Mouse (Mus musculus) hindbrain, embryonic 12.5 days (tissue): ENCODE data around the gene C1qtnf1. TPM values are rescaled to one million over a fixed set of nuclear protein-coding genes. Genes with fewer than 3 reads are reported as not detected.

Experiments
- ATAC-seq: fragments of 200-750 bp; cut with Nextera tagmentation; 2 replicates; pipeline ENCODE4 v1.8.0; 2017; ENCODE audit warnings: moderate TSS enrichment; ENCODE audit not compliant: low FRiP score
- H3K27ac ChIP-seq: fragments of 300-500 bp; sonication (generic); 2 replicates; pipeline ENCODE4 v1.5.1; 2016; ENCODE audit warnings: mild to moderate bottlenecking
- H3K27me3 ChIP-seq: fragments of 300-500 bp; sonication (generic); 2 replicates; pipeline ENCODE4 v1.6.1; 2016; ENCODE audit warnings: mild to moderate bottlenecking
- H3K36me3 ChIP-seq: fragments of 300-500 bp; sonication (generic); 2 replicates; pipeline ENCODE4 v1.6.1; 2016; ENCODE audit warnings: mild to moderate bottlenecking
- H3K4me1 ChIP-seq: fragments of 300-500 bp; sonication (generic); 2 replicates; pipeline ENCODE4 v1.6.1; 2016
- H3K4me2 ChIP-seq: fragments of 300-500 bp; sonication (generic); replicated peaks from 2 replicates; pipeline ENCODE4 v1.6.1; 2016; ENCODE audit warnings: mild to moderate bottlenecking
- H3K4me3 ChIP-seq: fragments of 300-500 bp; sonication (generic); 2 replicates; pipeline ENCODE4 v1.5.1; 2016; ENCODE audit warnings: mild to moderate bottlenecking
- H3K9ac ChIP-seq: fragments of 300-500 bp; sonication (generic); 2 replicates; pipeline ENCODE4 v1.6.1; 2016; ENCODE audit warnings: mild to moderate bottlenecking, moderate library complexity
- H3K9me3 ChIP-seq: fragments of 300-500 bp; sonication (generic); replicated peaks from 2 replicates; pipeline ENCODE4 v1.6.1; 2016; ENCODE audit warnings: mild to moderate bottlenecking
- WGBS: fragments of 180-500 bp; shearing (Covaris S2); methylation state at CpG from one replicate; pipeline ENCODE4 v1.1.7; 2016; 5-methylcytosine and 5-hydroxymethylcytosine counted together
- polyA plus RNA-seq: library from polyadenylated mRNA; unstranded; fragments of >200 nt; fragmentation: Nextera tagmentation; extraction: Ambion mirVana; gene quantifications from 2 replicates; pipeline ENCODE4 v1.2.1, GENCODE M21; 2016

C1qtnf1 gene
- polyA plus RNA-seq, 1 experiment from 2014 or later, result 3.0 TPM

- WGBS, result 88% methylated on average over 2 of the region's 2 CpGs
- no peak for ATAC-seq
- peaks cover 23% of the 10 kb centered on the region for H3K36me3 ChIP-seq
These were observed 24.8 kb upstream of the C1qtnf1 start for GRCm38 (mm10) chr11:118403183-118403582.

GRCm38 (mm10) chr11:118403951-118404899, 23.8 kb upstream of the C1qtnf1 start:
- H3K27me3 ChIP-seq, result no peaks in the 10 kb centered on the region
- no peak overlapping the region for H3K4me2 ChIP-seq
- WGBS, result 78% methylated on average over 6 of the region's 6 CpGs
- no peaks in the 10 kb centered on the region; the same call in 1 of the 2 replicates for H3K4me1 ChIP-seq
- no peak overlapping the region for H3K27ac ChIP-seq
- no peak overlapping the region for H3K4me3 ChIP-seq
- no peaks in the 10 kb centered on the region for H3K9me3 ChIP-seq
- ATAC-seq, result no peak
- peaks cover 33% of the 10 kb centered on the region for H3K36me3 ChIP-seq
- H3K9ac ChIP-seq, result no peak overlapping the region

More at GRCm38 (mm10) chr11:118403183-118403582, 24.8 kb upstream of the C1qtnf1 start:
- Histone ChIP-seq H3K27me3 (no peaks in the 10 kb centered on the region), H3K27ac (no peak overlapping the region), H3K4me1 (no peaks in the 10 kb centered on the region; the same call in 1 of the 2 replicates), H3K9me3 (no peaks in the 10 kb centered on the region), H3K4me2 (no peak overlapping the region), H3K4me3 (no peak overlapping the region), H3K9ac (no peak overlapping the region)

GRCm38 (mm10) chr11:118405311-118405710, 22.7 kb upstream of the C1qtnf1 start:
- Histone ChIP-seq H3K4me2 (no peak overlapping the region), H3K9me3 (no peaks in the 10 kb centered on the region), H3K36me3 (peaks cover 44% of the 10 kb centered on the region), H3K27me3 (no peaks in the 10 kb centered on the region), H3K27ac (no peak overlapping the region), H3K9ac (no peak overlapping the region), H3K4me3 (no peak overlapping the region), H3K4me1 (no peaks in the 10 kb centered on the region; the same call in 1 of the 2 replicates)
- no peak for ATAC-seq
- WGBS, result 98% methylated on average over 8 of the region's 8 CpGs

- ATAC-seq, result no peak
- H3K9me3 ChIP-seq, result no peaks in the 10 kb centered on the region
- 86% methylated on average over 5 of the region's 5 CpGs for WGBS
- no peaks in the 10 kb centered on the region for H3K27me3 ChIP-seq
- H3K27ac ChIP-seq, result no peak overlapping the region
- H3K4me3 ChIP-seq, result no peak overlapping the region
- no peak overlapping the region for H3K9ac ChIP-seq
- no peak overlapping the region for H3K4me2 ChIP-seq
- H3K36me3 ChIP-seq, result peaks cover 54% of the 10 kb centered on the region
- no peaks in the 10 kb centered on the region; the same call in 1 of the 2 replicates for H3K4me1 ChIP-seq
These were observed 21.5 kb upstream of the C1qtnf1 start for GRCm38 (mm10) chr11:118406521-118406920.

GRCm38 (mm10) chr11:118407318-118407910, 20.6 kb upstream of the C1qtnf1 start:
- Histone ChIP-seq H3K4me3 (no peak overlapping the region), H3K9me3 (no peaks in the 10 kb centered on the region), H3K36me3 (peaks cover 58% of the 10 kb centered on the region), H3K9ac (no peak overlapping the region; the same call in 1 of the 2 replicates), H3K4me1 (no peaks in the 10 kb centered on the region), H3K4me2 (no peak overlapping the region), H3K27me3 (no peaks in the 10 kb centered on the region), H3K27ac (no peak overlapping the region)
- WGBS, result 86% methylated on average over 23 of the region's 23 CpGs
- no peak for ATAC-seq

- Histone ChIP-seq H3K9ac (no peak overlapping the region), H3K4me1 (0 out of 2 replicates have a peak, but pooled peaks cover 4% of the 10 kb centered on the region), H3K4me2 (no peak overlapping the region), H3K4me3 (no peak overlapping the region), H3K27me3 (no peaks in the 10 kb centered on the region), H3K36me3 (peaks cover 58% of the 10 kb centered on the region), H3K27ac (no peak overlapping the region), H3K9me3 (no peaks in the 10 kb centered on the region)
- 82% methylated on average over 18 of the region's 18 CpGs for WGBS
- ATAC-seq, result no peak
These were observed 19.8 kb upstream of the C1qtnf1 start for GRCm38 (mm10) chr11:118408051-118408740.

- Histone ChIP-seq H3K9me3 (no peaks in the 10 kb centered on the region), H3K4me1 (0 out of 2 replicates have a peak, but pooled peaks cover 4% of the 10 kb centered on the region), H3K36me3 (peaks cover 64% of the 10 kb centered on the region), H3K9ac (no peak overlapping the region), H3K4me2 (no peak overlapping the region), H3K27ac (no peak overlapping the region), H3K27me3 (no peaks in the 10 kb centered on the region), H3K4me3 (no peak overlapping the region)
- ATAC-seq, result no peak
- 90% methylated on average over 12 of the region's 12 CpGs for WGBS
These were observed 18.6 kb upstream of the C1qtnf1 start for GRCm38 (mm10) chr11:118409106-118410072.

- Histone ChIP-seq H3K27me3 (no peaks in the 10 kb centered on the region), H3K36me3 (peaks cover 69% of the 10 kb centered on the region), H3K4me1 (0 out of 2 replicates have a peak, but pooled peaks cover 4% of the 10 kb centered on the region), H3K4me2 (no peak overlapping the region), H3K4me3 (no peak overlapping the region), H3K9me3 (no peaks in the 10 kb centered on the region), H3K9ac (no peak overlapping the region), H3K27ac (no peak overlapping the region)
- ATAC-seq, result no peak
- WGBS, result 91% methylated on average over 1 of the region's 1 CpGs
These were observed 17.9 kb upstream of the C1qtnf1 start for GRCm38 (mm10) chr11:118410073-118410444.

GRCm38 (mm10) chr11:118410479-118410878, 17.5 kb upstream of the C1qtnf1 start:
- Histone ChIP-seq H3K36me3 (peaks cover 73% of the 10 kb centered on the region), H3K4me2 (no peak overlapping the region), H3K27ac (no peak overlapping the region), H3K4me1 (0 out of 2 replicates have a peak, but pooled peaks cover 4% of the 10 kb centered on the region), H3K9ac (no peak overlapping the region), H3K27me3 (no peaks in the 10 kb centered on the region), H3K9me3 (no peaks in the 10 kb centered on the region), H3K4me3 (no peak overlapping the region)
- no peak for ATAC-seq
- WGBS, result 94% methylated on average over 10 of the region's 10 CpGs

- Histone ChIP-seq H3K27me3 (no peaks in the 10 kb centered on the region), H3K4me3 (no peak overlapping the region), H3K4me1 (0 out of 2 replicates have a peak, but pooled peaks cover 5% of the 10 kb centered on the region), H3K27ac (no peak overlapping the region), H3K4me2 (no peak overlapping the region), H3K9ac (no peak overlapping the region), H3K9me3 (no peaks in the 10 kb centered on the region), H3K36me3 (peaks cover 77% of the 10 kb centered on the region)
- 92% methylated on average over 8 of the region's 8 CpGs for WGBS
- ATAC-seq, result no peak
These were observed 16.7 kb upstream of the C1qtnf1 start for GRCm38 (mm10) chr11:118411271-118411670.

- no peaks in the 10 kb centered on the region for H3K9me3 ChIP-seq
- peaks cover 17% of the 10 kb centered on the region for H3K4me1 ChIP-seq
- no peak overlapping the region for H3K4me2 ChIP-seq
- H3K9ac ChIP-seq, result no peak overlapping the region
- no peaks in the 10 kb centered on the region for H3K27me3 ChIP-seq
- no peak overlapping the region for H3K27ac ChIP-seq
- no peak for ATAC-seq
- H3K4me3 ChIP-seq, result no peak overlapping the region
- WGBS, result 87% methylated on average over 2 of the region's 2 CpGs
- peaks cover 64% of the 10 kb centered on the region for H3K36me3 ChIP-seq
These were observed 15.4 kb upstream of the C1qtnf1 start for GRCm38 (mm10) chr11:118412601-118413000.
